Mouse (Mus musculus): ENCODE data around the gene Itsn1. TPM values are rescaled to one million over a fixed set of nuclear protein-coding genes. Genes with fewer than 3 reads are reported as not detected.

The Itsn1 gene
- total RNA-seq, 2 experiments from 2014 or later, result 122 to 125 TPM

- intact Hi-C loops (cut with DNase I), result no loop called here
- DNase-seq (ENCODE audit: low spot score in 2 of 2), result no peak
Measured at GRCm38 (mm10) chr16:91953967-91954366, 224.9 kb downstream of the Itsn1 start.

DNA sequence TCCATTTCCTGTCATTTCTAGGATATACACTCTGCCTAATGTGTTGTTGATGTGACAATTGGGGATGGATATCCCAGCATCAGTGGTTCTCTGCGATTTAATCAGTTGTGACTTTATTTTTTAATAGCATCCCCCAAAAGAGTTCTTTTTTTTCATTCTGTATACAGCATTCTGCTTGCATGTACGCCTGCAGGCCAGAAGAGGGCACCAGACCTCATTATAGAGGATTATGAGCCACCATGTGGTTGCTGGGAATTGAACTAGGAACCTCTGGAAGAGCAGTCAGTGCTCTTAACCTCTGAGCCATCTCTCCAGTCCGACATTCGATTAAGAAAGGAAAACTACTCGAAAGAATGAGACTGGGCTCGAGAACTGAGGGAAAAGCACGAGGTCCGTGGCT lies 225.7 kb downstream of the Itsn1 start:
- intact Hi-C loops (cut with DNase I), result no loop called here
- no peak for DNase-seq (ENCODE audit: low spot score in 2 of 2)

GRCm38 (mm10) chr16:91962204-91962893 lies 233.3 kb downstream of the Itsn1 start:
- intact Hi-C loops (cut with DNase I), result loop anchor here (2.0 kb wide), 1 partner anchor 94 kb away; no protein-coding TSS in a partner anchor

DNA sequence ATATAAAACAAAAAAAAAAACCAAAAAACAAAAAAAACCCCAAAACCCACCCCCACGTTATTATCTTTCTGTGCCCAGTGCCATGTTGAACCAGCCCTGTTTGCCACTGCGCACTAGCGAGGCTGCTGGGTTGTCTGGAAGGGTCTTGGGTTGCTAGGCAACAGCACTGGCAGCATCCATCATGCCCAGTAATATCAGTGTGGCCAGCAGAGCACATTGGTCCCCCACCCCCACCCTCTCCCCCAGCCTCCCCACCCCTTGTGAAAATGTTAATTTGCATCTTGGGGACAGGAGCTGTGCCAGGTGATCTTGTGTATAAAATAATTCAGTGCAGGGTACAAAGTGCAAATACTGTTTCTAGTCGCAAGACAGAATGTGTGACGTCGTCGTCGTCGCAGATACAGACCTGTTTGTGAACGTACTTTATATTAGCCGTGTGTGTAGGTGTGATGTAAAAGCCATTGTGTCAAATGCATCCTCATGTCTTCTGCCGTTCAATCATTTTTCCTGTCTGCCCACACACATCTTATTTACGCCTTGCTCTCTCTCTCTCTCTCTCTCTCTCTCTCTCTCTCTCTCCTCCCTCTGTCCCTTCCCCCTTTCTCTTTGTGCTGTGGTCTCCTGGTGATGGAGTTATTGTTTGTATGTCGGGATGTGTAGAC lies 233.9 kb downstream of the Itsn1 start:
- intact Hi-C loops (cut with DNase I), result loop anchor here (2.0 kb wide), 1 partner anchor 94 kb away; no protein-coding TSS in a partner anchor
- DNase-seq (ENCODE audit: low spot score in 2 of 2), result peak in 1 of 2 experiments; percentile 51

More at GRCm38 (mm10) chr16:91962204-91962893, 233.3 kb downstream of the Itsn1 start:
- DNase-seq (ENCODE audit: low spot score in 2 of 2), result peak; percentile 79 to 97

- intact Hi-C loops (cut with DNase I), result loop anchor here (2.0 kb wide), 1 partner anchor 93 kb away; no protein-coding TSS in a partner anchor
- no peak for DNase-seq (ENCODE audit: low spot score in 2 of 2)
Measured at GRCm38 (mm10) chr16:91963556-91963900, 234.4 kb downstream of the Itsn1 start.

- intact Hi-C loops (cut with DNase I), result no loop called here
- DNase-seq (ENCODE audit: low spot score in 2 of 2), result no peak
Measured at GRCm38 (mm10) chr16:91964308-91965178, 235.5 kb downstream of the Itsn1 start.

DNA sequence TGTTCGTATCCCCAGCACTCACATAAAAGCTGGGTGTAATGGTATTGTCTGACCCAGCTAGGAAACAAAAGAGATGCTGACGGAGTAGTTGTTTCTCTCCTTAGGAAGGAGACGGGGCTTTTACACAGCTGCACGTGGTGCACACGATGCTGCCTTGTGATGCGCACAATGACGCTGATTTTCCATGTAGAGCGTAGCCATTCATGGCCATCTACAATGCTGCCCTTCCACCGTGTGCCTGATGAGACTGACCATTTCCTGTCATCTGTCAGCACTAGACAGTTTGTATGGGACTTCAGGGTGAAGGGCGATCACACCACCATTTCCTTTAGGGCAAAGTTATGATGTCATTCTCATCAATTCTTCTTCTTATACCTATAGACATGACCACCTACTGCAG lies 239.6 kb downstream of the Itsn1 start:
- DNase-seq (ENCODE audit: low spot score in 2 of 2), result no peak
- intact Hi-C loops (cut with DNase I), result no loop called here

GRCm38 (mm10) chr16:91969516-91970031 lies 240.5 kb downstream of the Itsn1 start:
- no peak for DNase-seq (ENCODE audit: low spot score in 2 of 2)
- intact Hi-C loops (cut with DNase I), result no loop called here

Small RNA genes within 50 kb of the gene (microRNA-seq; reads per million reads assigned to microRNA genes)
- 0 reads per million in 2 experiments for gene Gm27773

Other genes with a start within 250 kb of the Itsn1 start
- 10 to 100 TPM; 53.6 to 56.1 TPM for gene Ifnar1, start 244.0 kb upstream of the Itsn1 start, total RNA-seq (2021)
- gene Ifngr2, start 182.2 kb upstream of the Itsn1 start, total RNA-seq (2021), result 10 to 100 TPM; 43.3 to 46.9 TPM
- gene Tmem50b, start 131.5 kb upstream of the Itsn1 start, total RNA-seq (2021), result 10 to 100 TPM; 96.1 to 98.9 TPM
- gene Dnajc28, start 110.3 kb upstream of the Itsn1 start, total RNA-seq (2021), result 1 to 10 TPM; 8.1 to 8.3 TPM
- 10 to 100 TPM; 36.9 to 50.1 TPM for gene Gart, start 82.3 kb upstream of the Itsn1 start, total RNA-seq (2021)
- gene Son, start 81.8 kb upstream of the Itsn1 start, total RNA-seq (2021), result 100 to 1,000 TPM; 201 to 221 TPM
- gene Donson, start 40.5 kb upstream of the Itsn1 start, total RNA-seq (2021), result 10 to 100 TPM; 27.4 to 28.8 TPM
- 100 to 1,000 TPM; 104 to 111 TPM for gene Cryzl1, start 306 bp upstream of the Itsn1 start, total RNA-seq (2021)

All from left cerebral cortex, postnatal 25 days (tissue).